Mouse (Mus musculus): Measurements from ENCODE around the gene Gm49510. TPM values are rescaled to one million over a fixed set of nuclear protein-coding genes. Genes with fewer than 3 reads are reported as not detected.

Gene Gm49510
- total RNA-seq, 2 experiments from 2014 or later, result not detected

DNA sequence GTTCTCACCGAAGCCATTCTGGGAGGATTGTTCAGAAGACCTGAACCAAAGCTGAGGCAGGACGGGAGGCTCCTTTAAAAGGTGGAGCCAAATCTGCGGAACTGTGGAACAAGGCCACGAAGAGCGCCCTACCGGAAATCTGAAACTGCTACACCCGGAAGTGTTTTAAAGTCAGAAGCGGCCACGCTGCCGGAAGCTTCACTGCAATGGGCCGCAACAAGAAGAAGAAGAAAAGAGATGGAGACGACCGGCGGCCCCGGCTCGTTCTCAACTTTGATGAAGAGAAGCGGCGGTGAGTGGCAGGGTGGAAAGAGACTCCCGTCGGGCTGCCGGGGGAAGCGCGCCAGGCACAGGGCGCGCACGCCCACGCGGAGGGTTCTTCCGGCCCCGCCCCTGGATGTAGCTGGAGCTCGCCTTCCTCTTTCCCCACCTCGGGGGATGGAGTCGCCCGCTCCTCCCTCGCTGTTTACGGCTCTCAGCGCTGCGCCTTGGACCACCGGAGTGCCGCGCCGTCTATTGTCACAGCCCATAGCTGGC is 35.4 kb downstream of the Gm49510 start, which contains the start of gene Nol12:
Nol12 (plus strand) TSS at position 150 of the 537 bp plus-strand sequence.
- intact Hi-C loops (cut with DNase I), result loop anchor here (2.0 kb wide), 1 partner anchor 58 kb away; the partner anchor contains the start of gene Gga1
- DNase-seq, result peak; percentile 85 to 87

DNA sequence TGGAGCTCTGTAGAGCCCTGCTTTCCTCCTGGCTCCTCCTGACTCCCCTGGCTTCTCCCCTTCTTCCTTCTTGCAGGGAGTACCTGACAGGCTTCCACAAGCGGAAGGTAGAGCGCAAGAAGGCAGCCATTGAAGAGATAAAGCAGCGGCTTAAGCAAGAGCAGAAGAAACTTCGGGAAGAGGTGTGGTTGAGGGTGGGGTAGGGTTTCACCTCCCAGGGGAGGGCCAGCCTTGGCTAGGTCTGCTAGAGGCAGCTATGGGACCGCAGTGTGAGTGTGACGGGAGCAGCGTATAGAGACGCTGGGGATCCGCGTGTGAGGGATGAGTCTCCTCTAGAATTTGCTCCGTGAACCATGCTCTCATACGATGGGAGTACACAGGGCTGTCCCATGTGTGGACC is 36.9 kb downstream of the Gm49510 start:
- intact Hi-C loops (cut with DNase I), result no loop called here

GRCm38 (mm10) chr15:78937311-78937710 is 37.8 kb downstream of the Gm49510 start:
- intact Hi-C loops (cut with DNase I), result no loop called here
- no peak for DNase-seq

More for the DNA sequence above, 36.9 kb downstream of the Gm49510 start:
- no peak for DNase-seq

DNA sequence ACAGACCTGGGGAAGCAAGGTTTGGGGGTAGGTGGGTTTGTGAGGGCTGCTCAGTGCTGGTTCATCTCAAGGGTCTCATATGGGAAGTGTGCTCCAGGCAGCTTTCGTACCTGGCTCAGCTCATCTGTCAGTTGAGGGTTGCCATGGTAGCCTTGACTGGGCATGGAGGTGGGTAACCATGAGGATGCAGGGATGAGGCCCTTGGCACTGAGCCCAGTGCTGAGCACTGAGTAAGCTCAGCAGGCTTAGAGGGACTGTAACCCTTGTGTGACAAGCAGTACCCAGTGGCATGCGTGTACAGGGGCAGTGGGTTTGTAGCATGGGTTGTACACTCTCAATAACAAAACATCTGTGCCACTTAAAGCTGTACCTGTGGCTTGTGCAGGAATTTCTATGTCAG is 38.5 kb downstream of the Gm49510 start:
- intact Hi-C loops (cut with DNase I), result no loop called here

GRCm38 (mm10) chr15:78940325-78940724 is 40.9 kb downstream of the Gm49510 start:
- intact Hi-C loops (cut with DNase I), result loop anchor here (5.0 kb wide), 1 partner anchor 38 kb away; no protein-coding TSS in a partner anchor
- no peak for DNase-seq

More for the DNA sequence above, 38.5 kb downstream of the Gm49510 start:
- DNase-seq, result no peak

DNA sequence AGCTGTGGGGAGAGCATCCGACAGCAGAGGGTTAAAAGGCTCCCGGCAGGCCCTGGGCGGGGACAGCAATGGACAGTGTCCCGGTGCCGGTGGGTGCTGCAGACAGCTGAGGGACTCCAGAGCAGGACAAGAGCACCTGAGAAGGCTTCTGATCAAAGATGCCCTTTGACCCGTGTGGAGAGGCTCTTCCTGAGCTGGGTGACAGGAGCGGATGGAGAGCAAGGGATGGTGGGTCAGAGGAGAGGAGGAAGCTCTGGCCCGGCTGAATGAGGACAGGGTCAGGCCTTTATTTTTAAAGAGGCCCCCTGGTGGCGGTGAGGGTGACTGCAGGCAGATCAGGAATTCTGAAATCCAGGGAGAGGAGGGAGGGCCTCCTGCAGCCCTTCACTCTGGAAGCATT is 43.2 kb downstream of the Gm49510 start:
- intact Hi-C loops (cut with DNase I), result loop anchor here (1.0 to 5.0 kb wide), 2 partner anchors 27 to 40 kb away; no protein-coding TSS in a partner anchor
- DNase-seq, result peak; percentile 86 to 87

DNA sequence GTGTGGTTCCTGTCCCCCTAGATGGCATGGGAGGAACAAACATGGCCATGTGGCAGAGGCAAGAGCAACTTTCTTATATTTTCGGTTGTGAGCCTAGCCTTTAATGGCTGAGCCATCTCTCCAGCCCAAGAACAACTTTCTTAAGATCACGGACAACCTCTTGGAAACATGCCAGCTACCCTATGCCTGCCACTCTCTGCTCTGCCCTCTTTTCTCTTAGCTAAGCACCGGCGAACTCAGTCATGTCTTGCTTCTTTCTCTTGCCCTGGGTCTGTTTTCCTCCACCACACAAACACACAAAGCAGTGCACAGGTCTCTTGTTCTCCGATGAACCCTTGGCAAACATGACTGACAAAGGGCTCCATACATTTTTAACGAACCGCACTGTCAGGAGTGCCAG is 46.8 kb downstream of the Gm49510 start:
- no peak for DNase-seq
- intact Hi-C loops (cut with DNase I), result no loop called here

DNA sequence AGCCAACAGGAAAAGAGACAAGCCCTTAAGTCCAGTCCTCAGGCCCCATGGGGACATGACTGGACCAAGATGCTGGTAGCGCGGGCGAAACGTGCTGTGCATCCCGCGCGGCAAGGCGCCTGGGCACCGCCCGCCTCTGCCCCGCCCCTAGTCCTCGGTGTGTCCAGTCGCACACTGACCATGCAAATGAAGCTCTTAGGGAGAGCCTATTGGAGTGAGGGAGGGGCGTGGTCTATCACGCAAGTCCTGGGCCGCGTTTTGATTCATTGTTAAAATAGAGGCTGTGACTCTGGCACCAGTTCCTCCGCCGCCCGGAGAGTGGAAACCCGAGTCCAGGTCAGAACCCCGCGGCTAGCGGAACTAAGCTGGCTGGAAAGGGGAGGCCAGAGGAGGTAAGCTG is 48.2 kb downstream of the Gm49510 start, which contains the start of gene Triobp:
Triobp (plus strand) TSS at position 68 of the 400 bp plus-strand sequence.
- intact Hi-C loops (cut with DNase I), result no loop called here
- DNase-seq, result peak; percentile 81 to 82

DNA sequence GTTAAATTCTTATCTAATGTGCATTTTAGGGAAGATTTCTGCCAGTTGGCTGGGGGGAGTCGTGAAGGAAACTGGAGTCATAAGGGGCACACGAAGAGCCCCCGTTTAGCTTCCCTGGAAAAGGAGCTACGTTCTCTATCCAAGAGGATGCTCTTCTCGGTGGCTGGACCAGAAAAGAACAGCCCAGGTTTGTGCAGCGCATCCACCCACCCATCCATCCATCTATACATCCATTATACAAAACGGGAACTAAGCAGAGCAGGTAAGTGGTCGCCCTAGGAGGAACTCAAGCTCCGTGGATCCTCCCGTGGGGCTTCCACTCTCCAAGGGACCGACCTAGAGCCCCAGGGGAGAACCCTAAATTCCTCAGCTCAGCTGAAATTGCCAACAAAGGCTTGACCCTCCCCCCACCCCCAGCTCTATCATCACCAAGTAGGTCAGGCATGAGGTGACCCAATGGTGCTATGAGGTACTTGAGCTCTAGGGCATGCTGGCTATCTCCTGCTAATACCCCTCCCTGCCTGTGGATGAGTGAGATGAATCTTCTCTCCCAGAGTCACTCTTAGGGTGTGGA is 48.8 kb downstream of the Gm49510 start:
- intact Hi-C loops (cut with DNase I), result no loop called here
- DNase-seq, result no peak

- no peak for DNase-seq
- intact Hi-C loops (cut with DNase I), result no loop called here
These were observed 49.4 kb downstream of the Gm49510 start for GRCm38 (mm10) chr15:78948883-78949282.

- intact Hi-C loops (cut with DNase I), result no loop called here
- DNase-seq, result no peak
These were observed 56.2 kb downstream of the Gm49510 start for GRCm38 (mm10) chr15:78955663-78956062.

DNA sequence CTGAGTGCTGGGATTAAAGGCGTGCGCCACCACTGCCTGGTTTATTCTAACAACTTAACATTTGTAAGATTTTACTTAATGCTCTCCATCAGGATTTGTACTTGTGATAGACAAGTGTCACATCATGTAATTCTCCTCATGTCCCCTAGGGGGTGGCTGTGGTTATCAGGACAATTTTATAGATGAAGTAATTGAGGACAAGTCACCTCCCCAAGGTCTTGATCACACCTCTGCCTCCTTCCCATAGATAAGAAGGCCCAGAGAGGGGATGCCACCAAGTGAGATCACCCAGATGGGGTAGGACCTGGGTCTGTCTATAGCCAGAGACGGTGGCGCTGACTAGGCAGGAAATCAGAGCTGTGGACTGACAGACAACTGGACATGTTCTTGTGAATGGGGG is 56.9 kb downstream of the Gm49510 start:
- intact Hi-C loops (cut with DNase I), result no loop called here
- DNase-seq, result no peak

- intact Hi-C loops (cut with DNase I), result no loop called here
- DNase-seq, result no peak
These were observed 57.6 kb downstream of the Gm49510 start for GRCm38 (mm10) chr15:78957021-78957420.

DNA sequence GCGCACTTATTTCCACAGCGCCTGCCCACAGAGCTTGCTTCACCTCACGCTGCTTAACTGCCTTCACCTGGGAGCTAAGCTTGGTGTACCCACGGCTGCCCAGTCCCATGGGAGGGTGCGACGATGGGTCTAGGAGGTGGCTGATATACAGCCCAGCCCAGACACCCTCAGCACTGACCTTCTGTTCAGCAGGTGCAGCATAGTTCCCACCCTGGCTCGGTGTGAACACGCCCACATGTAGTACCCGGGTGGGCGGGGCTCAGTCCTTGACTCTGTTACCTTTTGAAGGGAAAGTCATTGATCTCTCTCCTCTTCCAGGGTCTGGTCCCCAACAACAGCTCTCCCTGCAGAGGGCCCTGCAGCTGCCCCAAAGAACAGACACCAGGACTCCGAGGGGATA is 60.1 kb downstream of the Gm49510 start:
- DNase-seq, result no peak
- intact Hi-C loops (cut with DNase I), result no loop called here

- DNase-seq, result peak; percentile 58 to 64
- intact Hi-C loops (cut with DNase I), result no loop called here
These were observed 60.6 kb downstream of the Gm49510 start for GRCm38 (mm10) chr15:78960088-78960487.

- intact Hi-C loops (cut with DNase I), result no loop called here
- peak; percentile 62 to 74 for DNase-seq
These were observed 63.4 kb downstream of the Gm49510 start for GRCm38 (mm10) chr15:78962885-78963284.

Small RNA genes within 50 kb of the gene (microRNA-seq; reads per million reads assigned to microRNA genes)
- gene Mir6955 (ENCODE audit: borderline number of aligned reads in 2 of 2), result 0.67 to 1.4 reads per million in 2 experiments

Other genes starting within 250 kb of the Gm49510 start
- 1 to 10 TPM in 1 of 2 experiments, under 1 TPM in 1; 0.75 to 1.5 TPM for gene Elfn2, start 180.9 kb upstream of the Gm49510 start, total RNA-seq (2021)
- 10 to 100 TPM; 11.2 to 11.8 TPM for gene Mfng, start 126.2 kb upstream of the Gm49510 start, total RNA-seq (2021)
- 10 to 100 TPM; 15.4 to 19.0 TPM for gene Card10, start 96.6 kb upstream of the Gm49510 start, total RNA-seq (2021)
- 10 to 100 TPM; 37.6 to 47.6 TPM for gene Cdc42ep1, start 57.0 kb upstream of the Gm49510 start, total RNA-seq (2021)
- gene Lgals2, start 44.1 kb upstream of the Gm49510 start, total RNA-seq (2021), result under 1 TPM in 1 of 2 experiments, not detected in 1; 0.56 TPM
- 10 to 100 TPM; 40.3 to 43.2 TPM for gene Gga1, start 22.5 kb upstream of the Gm49510 start, total RNA-seq (2021)
- gene Sh3bp1, start 101 bp downstream of the Gm49510 start, total RNA-seq (2021), result 1 to 10 TPM; 5.8 to 6.5 TPM
- gene Pdxp, start 14.3 kb downstream of the Gm49510 start, total RNA-seq (2021), result under 1 TPM; 0.60 to 0.78 TPM
- gene Lgals1, start 27.1 kb downstream of the Gm49510 start, total RNA-seq (2021), result 100 to 1,000 TPM; 180 to 208 TPM
- gene Nol12, start 35.3 kb downstream of the Gm49510 start, total RNA-seq (2021), result 10 to 100 TPM; 14.2 to 16.2 TPM
- gene Triobp, start 48.1 kb downstream of the Gm49510 start, total RNA-seq (2021), result 10 to 100 TPM; 36.7 to 40.3 TPM
- 100 to 1,000 TPM in 1 of 2 experiments, 10 to 100 TPM in 1; 79.2 to 117 TPM for gene H1f0, start 128.8 kb downstream of the Gm49510 start, total RNA-seq (2021)
- gene Galr3, start 142.2 kb downstream of the Gm49510 start, total RNA-seq (2021), result not detected
- gene Ankrd54, start 163.2 kb downstream of the Gm49510 start, total RNA-seq (2021), result 1 to 10 TPM; 7.7 to 8.1 TPM
- gene Eif3l, start 175.5 kb downstream of the Gm49510 start, total RNA-seq (2021), result 10 to 100 TPM; 71.6 to 72.7 TPM
- 10 to 100 TPM; 39.0 to 50.1 TPM for gene Micall1, start 209.2 kb downstream of the Gm49510 start, total RNA-seq (2021)
- 100 to 1,000 TPM; 132 to 146 TPM for gene Polr2f, start 241.3 kb downstream of the Gm49510 start, total RNA-seq (2021)
- gene 1700088E04Rik, start 241.6 kb downstream of the Gm49510 start, total RNA-seq (2021), result 1 to 10 TPM; 1.3 to 2.8 TPM

Measured in heart, postnatal 36 days (tissue).